Mouse (Mus musculus): ENCODE measurements around the gene Rgs11. TPM values are rescaled to one million over a fixed set of nuclear protein-coding genes. Genes with fewer than 3 reads are reported as not detected.
"Not testable (repeated sequence)": the region's sequence is repeated elsewhere in the genome, so short reads cannot be mapped to it uniquely, and the experiment has no call there.

Gene Rgs11
- total RNA-seq (2021): 1 to 10 TPM in 1 of 2 experiments, under 1 TPM in 1; 0.19 to 1.4 TPM

DNA sequence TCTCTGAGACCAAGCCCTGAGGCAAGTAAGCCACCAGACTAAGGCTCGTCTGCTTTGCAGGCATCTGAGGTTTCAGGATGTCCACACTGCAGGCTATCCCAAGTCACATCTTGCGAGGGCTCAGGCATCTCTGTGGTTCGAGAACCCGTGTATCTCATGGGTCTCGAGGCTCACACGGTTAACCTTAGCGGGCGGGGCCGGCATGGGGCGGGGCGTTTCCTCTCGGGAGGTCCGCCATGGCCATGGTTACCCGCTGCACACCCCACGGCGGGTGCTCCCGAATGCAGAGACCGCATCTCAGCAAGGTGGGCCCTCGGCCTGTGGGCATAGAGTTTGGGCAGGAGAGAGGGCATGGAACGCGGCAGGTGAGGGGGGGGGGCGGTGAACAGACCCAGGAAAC, at the start of gene Rgs11:
Gene Rgs11, plus strand, starts transcription at position 215 of the 400 bp plus-strand sequence.
- intact Hi-C loops (cut with DNase I): no loop called here
- DNase-seq: peak in 1 of 2 experiments; percentile 26

DNA sequence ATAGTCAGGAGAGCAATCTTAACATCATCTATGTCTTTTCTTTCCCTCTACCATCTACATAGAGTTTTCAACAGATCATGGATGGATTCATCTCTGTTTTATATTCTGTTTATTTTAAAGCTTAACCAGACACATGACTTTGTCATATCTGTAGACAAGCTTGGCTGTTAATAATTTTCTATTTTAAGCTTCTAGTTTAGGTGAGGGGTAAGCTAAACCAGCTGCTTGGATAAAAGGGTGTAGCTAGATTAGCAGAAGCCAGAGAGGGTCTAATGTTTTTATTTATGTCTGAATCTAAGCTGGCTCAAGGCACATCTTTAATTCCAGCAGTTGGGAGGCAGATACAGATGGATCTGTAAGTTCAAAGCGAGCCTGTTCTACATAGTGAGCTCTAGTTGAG, 40.0 kb upstream of the Rgs11 start:
- intact Hi-C loops (cut with DNase I): no loop called here
- no peak for DNase-seq

DNA sequence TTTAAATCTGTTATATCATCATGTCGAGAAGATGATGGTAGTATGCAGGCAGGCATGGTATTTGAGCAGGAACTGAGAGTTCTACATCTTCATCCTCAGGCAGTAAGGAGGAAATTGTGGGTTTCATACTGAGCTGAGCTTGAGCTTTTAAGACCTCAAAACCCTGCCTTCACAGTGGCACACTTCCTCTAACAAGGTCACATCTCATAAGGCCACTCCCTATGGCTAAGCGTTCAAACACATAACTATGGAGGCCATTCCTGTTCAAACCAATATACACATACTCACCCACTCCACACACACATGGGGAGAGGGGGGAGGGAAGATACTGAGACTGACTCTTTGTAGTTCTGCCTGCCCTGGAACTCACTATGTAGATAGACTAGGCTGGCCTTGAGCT, 34.7 kb upstream of the Rgs11 start:
- intact Hi-C loops (cut with DNase I): no loop called here
- DNase-seq: no peak

DNA sequence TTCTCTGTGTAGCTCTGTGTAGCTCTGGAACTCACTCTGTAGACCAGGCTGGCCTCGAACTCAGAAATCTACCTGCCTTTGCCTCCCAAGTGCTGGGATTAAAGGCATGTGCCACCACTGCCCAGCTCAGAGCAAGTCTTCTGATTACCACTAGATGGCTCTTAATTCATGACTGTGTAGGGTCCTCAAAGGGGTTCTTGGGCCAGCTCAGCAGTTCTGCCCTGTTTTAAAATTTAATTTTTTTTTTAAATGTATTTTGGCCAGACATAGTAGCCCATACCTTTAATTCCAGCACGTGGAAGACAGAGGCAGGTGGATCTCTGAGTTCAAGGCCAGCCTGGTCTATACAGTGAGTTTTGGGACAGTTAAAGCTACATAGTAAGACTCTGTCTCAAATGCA, 27.5 kb upstream of the Rgs11 start:
- intact Hi-C loops (cut with DNase I); DNase-seq: not testable (repeated sequence)

DNA sequence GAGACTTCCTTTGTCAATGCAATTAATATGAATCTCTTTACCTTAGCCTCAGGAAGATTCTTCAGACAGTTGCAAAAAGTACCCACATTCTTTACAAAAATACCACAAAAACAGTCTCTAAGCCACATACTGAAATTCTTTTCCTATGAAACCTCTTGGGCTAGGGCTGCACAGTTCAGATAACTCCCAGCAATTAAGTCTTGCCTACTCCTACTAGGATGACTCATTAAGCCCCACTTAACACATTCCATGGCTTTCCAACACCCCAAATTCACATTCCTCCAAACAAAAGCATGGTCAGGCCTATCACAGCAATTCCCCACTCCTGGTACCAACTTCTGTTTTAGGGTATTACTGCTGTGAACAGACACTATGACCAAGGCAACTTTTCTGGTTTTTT, 24.1 kb upstream of the Rgs11 start:
- intact Hi-C loops (cut with DNase I): no loop called here
- DNase-seq: no peak

DNA sequence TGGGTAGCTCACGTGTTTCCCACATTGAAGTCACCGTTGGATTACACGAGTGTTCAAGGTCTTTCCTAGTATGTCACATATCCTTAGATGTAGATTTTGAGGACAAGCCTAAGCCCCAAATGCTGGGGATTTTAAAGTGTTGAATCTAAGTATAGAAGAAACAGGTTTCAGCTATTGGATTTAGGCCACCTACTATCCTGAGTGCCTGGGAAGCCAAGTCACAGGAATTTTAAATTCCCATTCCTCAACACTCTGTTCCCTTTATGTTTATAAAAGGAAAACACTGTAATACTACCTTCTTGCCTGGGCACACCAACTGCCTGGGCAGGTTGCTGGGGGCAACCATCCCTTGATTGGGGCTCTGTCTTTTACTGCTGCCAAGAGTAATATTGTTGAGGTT, 21.6 kb upstream of the Rgs11 start:
- intact Hi-C loops (cut with DNase I): no loop called here
- no peak for DNase-seq

DNA sequence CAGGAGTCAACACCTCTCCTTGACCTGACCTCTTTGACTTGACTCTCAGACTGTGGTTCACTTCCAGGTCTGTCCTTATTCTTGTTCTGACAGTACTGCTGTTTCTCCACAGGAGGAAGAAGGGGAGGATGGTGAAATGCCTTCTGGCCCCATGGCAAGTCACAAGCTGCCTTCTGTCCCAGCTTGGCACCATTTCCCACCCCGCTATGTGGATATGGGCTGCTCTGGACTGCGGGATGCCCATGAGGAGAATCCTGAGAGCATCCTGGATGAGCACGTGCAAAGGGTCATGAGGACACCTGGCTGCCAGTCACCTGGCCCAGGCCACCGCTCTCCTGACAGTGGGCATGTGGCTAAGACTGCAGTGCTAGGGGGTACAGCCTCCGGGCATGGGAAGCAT, 15.2 kb upstream of the Rgs11 start:
- DNase-seq: no peak
- intact Hi-C loops (cut with DNase I): no loop called here

DNA sequence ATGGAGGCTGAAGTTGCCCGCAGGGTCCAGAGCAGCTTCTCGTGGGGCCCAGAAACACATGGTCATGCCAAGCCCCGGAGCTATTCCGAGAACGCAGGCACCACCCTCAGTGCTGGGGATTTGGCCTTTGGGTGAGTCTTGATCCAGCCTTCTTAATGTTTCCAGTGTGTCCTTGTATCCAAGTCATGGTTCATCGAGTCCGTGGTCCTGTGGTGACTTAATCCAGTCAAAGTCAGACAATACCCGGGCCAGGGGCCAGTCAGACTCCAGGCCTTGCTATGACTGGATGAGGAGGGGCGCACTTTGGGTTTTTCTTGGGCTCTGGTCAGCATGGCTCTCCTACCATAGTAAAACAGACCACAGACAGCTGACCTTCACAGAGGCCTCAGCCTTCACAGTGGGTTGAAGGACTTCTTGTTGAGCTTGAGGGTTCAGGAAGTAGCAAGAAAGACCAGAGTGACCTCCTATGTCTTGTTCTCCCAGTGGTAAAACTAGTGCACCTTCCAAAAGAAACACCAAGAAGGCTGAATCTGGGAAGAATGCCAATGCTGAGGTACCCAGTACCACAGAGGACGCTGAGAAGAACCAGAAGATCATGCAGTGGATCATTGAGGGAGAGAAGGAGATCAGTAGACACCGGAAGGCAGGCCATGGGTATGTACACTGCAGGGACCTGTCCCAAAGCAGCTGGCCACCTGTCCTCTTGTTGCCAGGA, 14.5 kb upstream of the Rgs11 start:
- no peak for DNase-seq
- intact Hi-C loops (cut with DNase I): no loop called here

DNA sequence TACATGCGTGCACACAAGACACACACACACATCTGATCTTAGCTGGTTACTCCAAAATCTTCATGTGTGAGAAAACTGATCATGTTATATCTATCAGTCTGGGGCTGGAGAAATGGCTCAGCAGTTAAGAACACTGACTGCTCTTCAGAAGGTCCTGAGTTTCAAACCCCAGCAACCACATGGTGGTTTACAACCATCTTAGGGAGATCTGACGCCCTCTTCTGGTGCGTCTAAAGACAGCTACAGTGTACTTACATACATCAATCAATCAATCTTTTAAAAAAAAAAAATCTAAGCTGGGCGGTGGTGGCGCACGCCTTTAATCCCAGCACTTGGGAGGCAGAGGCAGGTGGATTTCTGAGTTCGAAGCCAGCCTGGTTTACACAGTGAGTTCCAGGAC, 11.3 kb upstream of the Rgs11 start:
- intact Hi-C loops (cut with DNase I); DNase-seq: not testable (repeated sequence)

DNA sequence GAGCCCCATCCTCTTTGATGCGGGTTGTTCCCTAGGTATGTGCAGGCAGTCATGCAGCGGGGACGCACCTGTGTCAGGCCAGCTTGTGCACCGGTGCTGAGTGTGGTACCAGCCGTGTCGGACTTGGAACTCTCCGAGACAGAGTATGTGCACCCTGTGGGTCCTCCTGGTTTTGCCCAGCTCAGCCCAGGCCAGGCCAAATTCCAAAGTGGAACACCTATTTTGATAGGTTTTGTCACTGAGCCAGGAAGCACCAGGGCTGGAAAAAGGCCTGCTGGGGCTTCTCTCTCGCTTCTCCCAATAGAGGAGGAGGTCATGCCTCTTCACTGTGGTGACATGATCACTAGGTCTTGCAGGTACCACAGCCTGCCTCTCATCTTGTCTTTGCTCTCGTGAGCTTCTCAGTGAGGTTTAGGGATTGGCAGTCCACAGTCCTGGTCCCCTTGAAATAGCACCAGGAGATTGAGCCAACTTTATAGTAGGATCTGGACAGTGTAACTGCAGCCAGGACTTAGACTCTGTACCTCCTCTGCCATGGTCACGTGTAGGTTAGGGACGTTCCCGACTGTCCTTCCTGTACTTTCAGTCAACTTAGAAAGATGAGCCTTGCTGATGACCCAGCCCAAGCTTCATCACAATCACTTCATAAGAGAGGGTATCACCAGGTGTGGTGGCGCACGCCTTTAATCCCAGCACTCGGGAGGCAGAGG, 10.1 kb upstream of the Rgs11 start:
- DNase-seq: no peak
- intact Hi-C loops (cut with DNase I): no loop called here

DNA sequence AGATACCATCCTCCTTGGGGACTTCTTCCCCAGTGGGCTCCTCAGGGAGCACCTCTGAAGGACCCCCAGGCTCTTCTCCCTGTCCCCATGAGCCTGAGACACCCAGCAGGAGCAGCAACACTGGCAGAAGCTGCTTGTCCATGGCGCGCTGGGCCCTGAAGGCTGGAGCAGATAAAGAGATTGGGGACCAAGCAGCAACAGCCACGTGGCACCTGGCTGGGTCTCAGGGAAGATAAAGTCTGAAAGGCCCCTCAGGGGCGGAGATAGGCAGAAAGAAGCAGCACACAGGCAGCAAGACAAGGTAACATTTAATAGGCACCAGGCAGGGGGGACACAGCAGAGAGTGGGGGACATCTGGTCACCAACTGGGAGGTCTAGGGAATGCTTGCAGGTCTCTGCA, 3.9 kb upstream of the Rgs11 start, which contains the start of gene Pdia2:
Gene Pdia2, minus strand, starts transcription at position 196 of the 400 bp plus-strand sequence.
- no peak for DNase-seq
- intact Hi-C loops (cut with DNase I): no loop called here

DNA sequence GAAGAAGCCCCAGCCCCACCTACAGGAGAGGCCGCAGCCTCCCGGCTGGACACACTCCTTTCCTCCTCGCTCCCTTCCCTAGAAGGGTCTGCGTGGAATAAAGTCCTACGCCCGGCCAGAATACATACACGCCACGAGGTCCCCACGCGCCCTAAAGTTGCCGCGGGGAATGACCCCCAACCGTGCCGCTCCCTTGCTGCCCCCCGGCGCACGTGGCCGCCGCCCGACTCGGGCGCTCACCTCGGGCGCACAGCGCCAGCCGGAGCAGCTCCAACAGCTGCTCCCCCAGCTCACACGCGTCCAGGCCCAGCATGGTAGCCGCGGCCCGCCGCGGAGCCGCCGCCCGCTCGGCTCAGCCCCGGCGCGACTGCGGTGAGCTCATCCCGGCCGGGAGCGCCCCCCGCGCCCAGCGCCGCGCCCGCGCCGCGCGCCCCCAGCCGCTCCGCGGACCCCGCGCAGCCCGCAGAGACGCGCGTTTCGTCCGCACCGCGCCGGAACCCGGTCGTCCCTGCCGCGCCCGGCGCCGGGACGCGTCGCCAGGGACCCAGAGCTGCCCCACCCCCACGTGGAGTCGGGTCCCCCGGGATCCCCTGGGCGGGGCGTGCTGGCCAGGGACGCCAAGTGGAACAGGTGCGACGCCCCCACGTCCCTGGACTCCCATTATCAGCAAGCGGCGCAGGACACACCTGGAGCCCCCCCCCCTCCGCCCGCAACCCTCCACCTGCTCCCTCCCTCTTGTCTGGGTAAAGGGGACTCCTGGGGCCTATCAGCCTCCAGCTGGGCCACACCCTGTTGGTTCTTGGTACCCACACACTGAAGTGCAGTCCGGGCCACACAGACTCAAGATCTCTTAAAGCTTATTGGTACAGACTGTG, 1.7 kb upstream of the Rgs11 start:
- DNase-seq: no peak
- intact Hi-C loops (cut with DNase I): no loop called here

DNA sequence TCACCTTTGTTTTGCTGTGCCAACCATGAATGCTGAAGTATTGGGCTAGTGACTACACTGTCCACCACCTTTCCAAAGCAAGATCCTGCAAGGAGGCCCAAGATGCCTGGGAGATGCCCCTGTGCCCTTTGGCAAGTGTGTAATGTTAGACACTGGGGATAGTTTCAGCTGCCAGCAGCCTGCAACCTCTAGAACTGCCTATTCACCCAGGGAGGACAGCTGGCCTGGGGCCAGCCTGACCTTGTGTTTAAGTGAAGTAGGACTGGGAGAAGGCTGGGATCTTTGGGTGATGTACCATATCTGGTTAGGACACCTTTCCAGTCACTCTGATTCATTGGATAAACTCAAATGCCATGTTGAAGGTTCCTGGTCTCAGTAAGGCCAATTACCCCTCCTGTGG, 753 bp upstream of the Rgs11 start:
- intact Hi-C loops (cut with DNase I): no loop called here
- DNase-seq: no peak

DNA sequence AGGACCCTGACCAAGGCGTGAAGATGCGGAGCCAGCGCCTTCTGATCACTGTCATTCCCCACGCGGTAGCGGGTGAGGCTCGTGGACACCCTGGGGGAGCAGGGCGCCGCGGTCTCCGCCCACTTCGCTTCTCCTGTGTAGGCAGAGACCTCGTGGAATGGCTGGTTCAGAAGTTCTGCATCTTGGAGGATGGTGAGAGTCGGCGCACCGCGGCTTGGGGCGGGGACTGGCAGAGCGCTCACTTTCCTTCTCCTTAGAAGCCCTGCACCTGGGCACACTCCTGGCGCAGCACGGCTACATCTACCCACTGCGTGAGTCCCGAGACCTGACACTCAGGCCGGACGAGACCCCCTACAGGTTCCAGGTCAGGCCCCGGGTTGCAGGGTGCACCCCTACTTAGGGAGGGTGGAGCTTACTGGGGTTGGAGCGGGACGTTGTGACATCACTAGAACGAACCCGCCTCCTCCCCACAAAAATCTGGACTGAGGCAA, 615 bp downstream of the Rgs11 start:
- DNase-seq: peak in 1 of 2 experiments; percentile 11

DNA sequence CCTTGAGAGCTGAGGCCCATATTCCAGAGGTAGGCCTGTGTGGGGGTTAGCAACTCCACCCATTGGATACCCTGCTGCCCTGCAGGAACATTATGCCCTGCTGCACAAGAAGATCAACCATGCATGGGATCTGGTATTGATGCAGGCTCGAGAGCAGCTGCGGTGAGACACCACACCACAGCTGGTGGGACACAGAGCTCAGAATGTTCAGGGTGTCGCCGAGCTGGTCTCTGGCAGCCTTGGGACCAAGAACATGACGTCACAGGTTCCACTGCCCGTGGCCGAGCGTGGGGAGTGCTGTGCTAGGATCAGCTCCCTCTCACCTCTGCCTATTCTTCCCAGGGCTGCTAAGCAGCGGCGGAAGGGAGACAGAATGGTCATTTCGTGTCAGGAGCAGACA, 2.0 kb downstream of the Rgs11 start:
- DNase-seq: no peak
- intact Hi-C loops (cut with DNase I): no loop called here

More for the DNA sequence above, 615 bp downstream of the Rgs11 start:
- intact Hi-C loops (cut with DNase I): no loop called here

DNA sequence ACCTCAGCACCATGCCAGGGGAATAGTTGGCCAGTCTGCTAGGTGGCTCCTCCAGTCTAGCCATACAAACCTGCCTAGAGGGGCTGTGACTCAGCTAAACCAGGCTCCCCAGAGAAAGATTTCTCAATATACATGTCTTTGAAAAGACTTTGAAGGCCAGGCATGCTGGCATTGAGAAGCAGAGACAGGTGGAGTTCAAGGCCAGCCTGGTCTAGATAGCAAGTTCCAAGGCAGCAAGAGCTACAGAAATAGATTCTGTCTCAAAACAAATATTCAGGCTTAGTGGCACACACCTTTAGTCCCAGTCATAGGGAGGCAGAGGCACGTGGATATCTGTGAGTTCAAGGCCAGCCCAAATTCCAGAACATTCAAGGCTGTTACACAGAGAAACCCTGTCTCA, 3.6 kb downstream of the Rgs11 start:
- intact Hi-C loops (cut with DNase I): no loop called here
- DNase-seq: no peak

DNA sequence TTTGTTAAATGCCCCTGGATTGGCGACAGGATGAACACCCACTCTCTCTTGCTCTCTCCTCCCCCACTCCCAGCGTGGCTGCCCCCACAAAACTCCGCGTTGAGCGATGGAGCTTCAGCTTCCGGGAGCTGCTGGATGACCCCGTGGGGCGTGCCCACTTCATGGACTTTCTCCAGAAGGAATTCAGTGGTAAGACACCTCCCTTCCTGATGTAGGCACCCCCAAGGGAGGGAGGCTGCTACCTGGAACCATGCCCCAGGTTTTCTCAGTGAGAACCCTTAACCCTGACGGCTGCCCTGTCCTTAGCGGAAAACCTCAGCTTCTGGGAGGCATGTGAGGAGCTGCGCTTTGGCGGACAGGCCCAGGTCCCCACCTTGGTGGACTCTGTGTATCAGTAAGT, 4.9 kb downstream of the Rgs11 start, which contains the start of gene Arhgdig:
Gene Arhgdig, minus strand, starts transcription at position 101 of the 400 bp plus-strand sequence.
- DNase-seq: no peak
- intact Hi-C loops (cut with DNase I): no loop called here

DNA sequence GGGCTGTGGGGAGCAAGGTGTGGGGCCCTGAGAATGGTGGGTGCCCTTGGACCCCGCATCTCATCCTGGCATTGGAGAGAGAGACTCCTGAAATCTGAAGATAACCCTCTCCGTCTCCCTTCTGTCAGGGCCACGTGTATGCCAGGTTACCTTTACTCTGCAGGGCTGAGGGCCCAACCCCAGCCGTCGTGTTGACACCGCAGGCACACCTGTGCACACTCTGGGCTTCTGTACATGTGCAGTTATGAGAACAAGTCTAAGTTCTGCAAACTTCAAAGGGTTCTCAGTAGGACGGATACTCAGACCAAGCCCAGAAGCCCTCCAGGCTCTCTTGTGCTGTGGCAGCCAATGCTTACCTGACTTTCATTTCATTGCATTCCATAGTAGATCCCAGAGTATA, 9.5 kb downstream of the Rgs11 start:
- no peak for DNase-seq
- intact Hi-C loops (cut with DNase I): no loop called here

DNA sequence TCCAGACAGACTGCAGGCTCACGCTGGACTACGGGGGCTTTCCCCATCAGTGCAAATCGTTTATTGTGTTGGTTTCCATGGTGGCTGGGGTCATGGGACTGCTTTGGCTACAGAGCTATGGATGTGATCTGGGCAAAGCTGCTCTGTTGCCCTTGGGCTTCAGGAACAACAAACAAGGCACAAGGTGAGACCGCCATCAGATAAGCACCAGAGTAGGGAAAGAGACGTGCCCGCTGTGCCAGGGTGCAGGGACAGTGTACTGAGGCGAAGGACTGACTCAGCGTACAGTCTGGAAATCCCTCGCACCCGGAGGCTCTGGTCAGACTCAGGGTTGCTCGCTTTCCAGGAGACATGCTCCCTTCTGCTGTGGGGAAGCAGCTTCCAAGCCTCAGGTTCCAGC, 9.9 kb downstream of the Rgs11 start:
- intact Hi-C loops (cut with DNase I): no loop called here
- DNase-seq: no peak

DNA sequence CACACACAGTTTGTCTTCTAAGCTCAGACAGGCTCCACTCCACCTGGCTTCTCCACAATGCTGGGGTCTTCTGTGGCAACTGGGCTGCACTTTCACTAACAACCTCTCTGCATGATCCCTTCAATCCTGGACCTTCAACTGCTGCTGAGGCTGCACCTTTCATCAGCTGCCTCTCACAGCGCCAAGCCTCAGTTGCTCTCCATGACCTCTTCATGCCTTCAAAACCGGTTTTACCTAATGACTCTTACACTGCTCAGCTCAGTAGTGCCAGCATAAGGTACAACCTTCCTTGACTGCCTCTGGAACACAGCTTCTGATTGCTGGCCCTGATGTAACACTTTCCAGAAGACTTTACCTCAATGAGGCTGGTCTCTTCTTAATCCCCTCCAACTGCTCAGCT, 18.8 kb downstream of the Rgs11 start:
- no peak for DNase-seq
- intact Hi-C loops (cut with DNase I): no loop called here

DNA sequence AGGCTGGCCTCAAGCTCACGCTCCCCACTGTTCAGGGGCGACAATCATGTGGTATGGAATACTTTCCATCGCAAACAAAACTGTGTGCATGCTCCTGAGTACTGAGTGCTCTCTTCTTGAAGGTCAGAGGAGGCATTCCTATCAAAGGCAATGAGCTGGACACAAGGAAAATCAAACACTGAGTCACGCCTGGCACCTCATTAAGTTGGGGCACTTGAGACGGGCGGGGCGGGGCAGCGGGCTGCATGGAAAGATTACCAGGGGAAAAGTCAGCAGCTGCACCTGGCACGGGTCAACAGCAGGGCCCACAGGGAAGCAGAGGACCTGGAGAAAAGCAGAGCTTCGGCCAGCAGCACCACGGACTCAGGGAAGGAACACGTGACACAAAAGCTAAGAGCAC, 22.4 kb downstream of the Rgs11 start:
- DNase-seq: no peak
- intact Hi-C loops (cut with DNase I): no loop called here

Measured in heart, postnatal 36 days (tissue).